Mouse (Mus musculus) naive thymus-derived CD4-positive, alpha-beta T cell, adult 2 months (primary cell): ENCODE results near the gene Henmt1.

Experiments
- DNase-seq: peaks from one replicate; pipeline ENCODE4 v3.0.0-alpha.2; 2011; ENCODE audit warnings: low read depth

Henmt1 gene

GRCm38 (mm10) chr3:108940001-108940633, 444 bp downstream of the Henmt1 start, which contains the start of gene Gm9857:
Gene Gm9857 (minus strand): TSS chr3:108940445.
- peak; percentile 34 for DNase-seq

GRCm38 (mm10) chr3:108940996-108941395, 1.3 kb downstream of the Henmt1 start:
- DNase-seq: no peak

GRCm38 (mm10) chr3:108957976-108958375, 18.3 kb downstream of the Henmt1 start:
- DNase-seq: no peak

GRCm38 (mm10) chr3:108959680-108960295, 20.1 kb downstream of the Henmt1 start:
- no peak for DNase-seq

- DNase-seq: no peak
These were observed 21.6 kb downstream of the Henmt1 start for GRCm38 (mm10) chr3:108961226-108961625.

GRCm38 (mm10) chr3:108961655-108962054, 22.0 kb downstream of the Henmt1 start:
- peak; percentile 59 for DNase-seq

GRCm38 (mm10) chr3:108963278-108963677, 23.6 kb downstream of the Henmt1 start:
- DNase-seq: no peak

GRCm38 (mm10) chr3:108963776-108964175, 24.1 kb downstream of the Henmt1 start:
- DNase-seq: no peak

GRCm38 (mm10) chr3:108964361-108965044, 24.8 kb downstream of the Henmt1 start:
- DNase-seq: no peak

GRCm38 (mm10) chr3:108966051-108966450, 26.4 kb downstream of the Henmt1 start:
- DNase-seq: no peak

- no peak for DNase-seq
These were observed 34.4 kb downstream of the Henmt1 start for GRCm38 (mm10) chr3:108973980-108974660.

- no peak for DNase-seq
These were observed 35.3 kb downstream of the Henmt1 start for GRCm38 (mm10) chr3:108974920-108975485.

GRCm38 (mm10) chr3:108977340-108978030, 37.8 kb downstream of the Henmt1 start:
- peak; percentile 64 for DNase-seq

- no peak for DNase-seq
These were observed 42.3 kb downstream of the Henmt1 start for GRCm38 (mm10) chr3:108981946-108982345.

GRCm38 (mm10) chr3:108983989-108984388, 44.3 kb downstream of the Henmt1 start:
- no peak for DNase-seq

GRCm38 (mm10) chr3:108986534-108986933, 46.9 kb downstream of the Henmt1 start:
- DNase-seq: no peak

- DNase-seq: no peak
These were observed 47.5 kb downstream of the Henmt1 start for GRCm38 (mm10) chr3:108987009-108987659.

GRCm38 (mm10) chr3:108989971-108990548, 50.4 kb downstream of the Henmt1 start:
- no peak for DNase-seq

- DNase-seq: no peak
These were observed 54.8 kb downstream of the Henmt1 start for GRCm38 (mm10) chr3:108994477-108994876.

GRCm38 (mm10) chr3:108995379-108995778, 55.7 kb downstream of the Henmt1 start:
- DNase-seq: no peak

GRCm38 (mm10) chr3:108997284-108997683, 57.6 kb downstream of the Henmt1 start:
- DNase-seq: no peak
